Mouse (Mus musculus) neural tube, embryonic 10.5 days (tissue): ENCODE measurements around the gene Zap70.
"Not testable (repeated sequence)": the region's sequence is repeated elsewhere in the genome, so short reads cannot be mapped to it uniquely, and the experiment has no call there.

Experiments used
- DNase-seq: peaks from one replicate; pipeline ENCODE4 v3.0.0-alpha.2; 2017; ENCODE audit warnings: low spot score; ENCODE audit errors: extremely low spot score

Zap70 gene

GRCm38 (mm10) chr1:36772198-36772934 is 10.8 kb downstream of the Zap70 start:
- DNase-seq = no peak

DNA sequence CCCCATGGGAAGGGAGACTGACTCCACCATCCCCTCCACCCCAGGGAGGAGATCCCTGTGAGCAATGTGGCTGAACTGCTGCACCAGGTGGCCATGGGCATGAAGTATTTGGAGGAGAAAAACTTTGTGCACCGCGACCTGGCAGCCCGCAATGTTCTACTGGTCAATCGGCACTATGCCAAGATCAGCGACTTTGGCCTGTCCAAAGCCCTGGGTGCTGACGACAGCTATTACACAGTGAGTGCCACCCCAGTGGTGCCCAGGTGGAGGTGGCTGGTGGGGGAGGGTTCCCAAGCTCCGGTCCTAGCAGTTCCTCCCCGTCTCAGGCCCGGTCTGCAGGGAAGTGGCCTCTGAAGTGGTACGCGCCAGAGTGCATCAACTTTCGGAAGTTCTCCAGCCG is 19.2 kb downstream of the Zap70 start:
- DNase-seq = no peak

DNA sequence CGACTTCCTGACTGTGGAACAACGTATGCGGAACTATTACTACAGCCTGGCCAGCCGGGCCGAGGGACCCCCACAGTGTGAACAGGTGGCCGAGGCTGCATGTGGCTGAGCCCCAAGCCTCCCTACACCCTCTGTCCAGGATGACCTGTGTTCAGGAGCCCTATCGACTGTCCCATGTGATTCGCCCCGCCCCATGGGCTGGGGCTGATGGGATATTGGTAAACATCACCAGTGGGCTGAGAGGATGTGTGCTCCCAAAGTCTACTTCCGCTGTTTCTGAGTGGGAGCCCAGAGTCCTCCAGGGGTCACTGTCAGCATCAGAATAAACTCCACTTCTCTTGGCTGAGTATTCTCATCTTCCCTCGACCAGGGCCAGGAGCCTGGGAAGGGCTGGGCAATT is 20.9 kb downstream of the Zap70 start:
- no peak for DNase-seq

DNA sequence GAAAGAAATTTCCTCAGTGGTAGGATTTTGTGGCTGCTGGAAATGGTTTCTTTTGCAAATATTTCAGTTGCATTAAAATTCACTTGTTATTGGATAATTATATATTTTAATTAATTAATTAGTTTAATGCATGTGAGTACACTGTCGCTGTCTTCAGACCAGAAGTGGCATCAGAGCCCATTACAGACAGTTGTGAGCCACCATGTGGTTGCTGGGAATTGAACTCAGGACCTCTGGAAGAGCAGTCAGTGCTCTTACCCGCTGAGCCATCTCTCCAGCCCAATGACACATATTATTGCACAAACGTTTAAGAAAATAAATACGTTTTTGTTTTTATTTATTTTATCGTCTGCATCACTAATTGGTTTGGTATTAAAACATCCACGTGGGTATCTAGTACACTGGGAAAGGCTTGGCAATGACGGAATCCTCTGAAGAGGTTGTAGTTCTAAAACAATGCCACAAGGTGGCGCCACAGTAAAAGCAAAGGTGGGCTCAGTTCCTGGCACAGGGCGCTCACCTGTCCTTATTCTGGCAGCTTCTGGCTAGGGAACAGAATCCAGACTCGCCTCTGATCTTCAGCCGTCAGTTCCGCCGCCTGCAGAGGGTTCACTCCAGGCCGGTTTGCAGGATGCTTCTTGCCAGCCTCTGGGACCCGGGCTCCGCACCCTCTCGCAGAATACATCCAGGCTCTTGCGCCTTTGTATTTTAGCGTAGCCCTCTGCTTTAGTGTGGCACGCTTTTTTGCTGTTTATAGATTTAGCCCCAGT is 23.0 kb downstream of the Zap70 start:
- peak; percentile 81 for DNase-seq

DNA sequence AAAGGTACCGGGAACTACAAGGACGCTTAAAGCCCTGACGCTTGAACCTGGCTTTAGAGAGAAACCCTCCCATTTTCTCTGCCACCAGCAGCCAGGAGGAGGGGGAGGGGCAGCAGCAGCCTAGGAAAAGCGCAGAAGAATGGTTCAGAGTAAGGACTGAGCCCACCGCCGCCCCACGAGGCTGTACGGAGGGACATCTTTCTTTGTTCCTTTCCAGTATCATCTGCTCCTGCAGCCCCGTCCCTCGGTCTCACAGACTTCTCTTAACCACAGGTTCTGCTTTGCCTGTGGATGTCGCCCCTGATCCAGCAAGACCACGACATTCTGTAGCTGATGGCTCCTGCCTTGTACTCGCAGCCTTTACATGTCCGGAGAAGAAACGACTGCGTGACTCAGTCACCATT is 23.6 kb downstream of the Zap70 start:
- DNase-seq = peak; percentile 50

- DNase-seq = no peak
These were observed 24.8 kb downstream of the Zap70 start for GRCm38 (mm10) chr1:36786377-36786776.

DNA sequence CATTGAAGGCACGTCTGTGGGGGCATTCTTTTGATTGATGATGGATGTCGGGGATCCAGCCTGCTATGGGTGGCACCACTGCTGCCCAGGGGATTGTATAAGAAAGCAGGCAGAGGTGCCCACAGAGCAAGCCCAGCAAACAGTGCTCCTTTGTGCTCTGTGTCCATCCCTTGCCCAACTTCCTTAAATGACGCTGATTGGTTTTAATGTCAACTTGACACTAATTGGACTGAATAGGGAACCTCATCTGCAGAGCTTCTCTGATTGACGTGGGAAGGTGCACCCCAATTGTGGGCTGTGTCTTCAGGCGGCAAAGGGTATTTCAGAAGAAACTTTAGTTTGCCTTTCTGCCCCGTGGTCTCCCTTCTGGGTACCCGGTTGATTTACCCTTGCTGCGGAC is 27.8 kb downstream of the Zap70 start:
- DNase-seq = no peak

- DNase-seq = no peak
These were observed 35.1 kb downstream of the Zap70 start for GRCm38 (mm10) chr1:36796711-36797110.

- DNase-seq = no peak
These were observed 35.9 kb downstream of the Zap70 start for GRCm38 (mm10) chr1:36797481-36797880.

- no peak for DNase-seq
These were observed 38.9 kb downstream of the Zap70 start for GRCm38 (mm10) chr1:36800379-36801011.

DNA sequence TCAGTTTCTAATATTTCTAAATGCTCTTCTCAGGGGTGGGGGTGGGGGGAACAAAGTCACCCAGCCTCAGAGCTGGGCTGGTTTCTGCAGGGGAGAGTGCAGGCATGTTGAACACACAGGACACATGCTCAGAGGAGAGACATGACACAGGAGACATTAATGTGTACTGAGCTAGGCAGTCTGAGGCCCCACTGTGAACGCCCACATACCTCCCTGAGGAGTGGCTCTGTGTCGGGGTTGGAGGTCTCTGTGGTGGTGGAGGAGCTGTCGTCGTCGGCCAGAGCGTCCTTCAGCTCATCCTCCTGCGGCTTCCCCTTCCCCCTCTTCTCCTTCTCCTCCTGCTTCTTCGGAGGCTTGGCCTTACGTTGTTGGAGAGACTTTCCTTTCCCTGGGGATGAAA is 42.7 kb downstream of the Zap70 start:
- DNase-seq = no peak

DNA sequence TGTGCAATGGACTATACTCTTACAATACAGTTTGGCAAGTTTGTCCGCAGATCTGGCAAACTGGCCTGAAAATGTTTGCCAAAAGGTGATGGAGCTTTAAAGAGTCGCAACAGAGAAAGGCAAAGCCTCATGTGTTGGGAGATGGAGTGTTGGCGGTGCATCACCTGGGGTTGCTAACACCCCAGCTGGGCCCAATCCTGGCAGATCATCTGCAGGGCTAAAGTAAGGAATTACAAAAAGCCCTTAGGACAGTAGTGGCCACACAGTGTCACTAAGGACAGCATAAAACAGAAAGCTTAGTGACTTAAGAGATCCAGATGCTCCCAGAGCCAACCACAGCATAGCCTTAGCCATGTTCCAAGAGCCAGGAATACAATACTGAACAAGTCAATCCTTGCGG is 43.2 kb downstream of the Zap70 start:
- DNase-seq = no peak

- no peak for DNase-seq
These were observed 44.7 kb downstream of the Zap70 start for GRCm38 (mm10) chr1:36806181-36806905.

- DNase-seq = no peak
These were observed 45.5 kb downstream of the Zap70 start for GRCm38 (mm10) chr1:36807086-36807485.

- DNase-seq = no peak
These were observed 46.4 kb downstream of the Zap70 start for GRCm38 (mm10) chr1:36807782-36808565.

GRCm38 (mm10) chr1:36811806-36812205 is 50.2 kb downstream of the Zap70 start:
- no peak for DNase-seq

DNA sequence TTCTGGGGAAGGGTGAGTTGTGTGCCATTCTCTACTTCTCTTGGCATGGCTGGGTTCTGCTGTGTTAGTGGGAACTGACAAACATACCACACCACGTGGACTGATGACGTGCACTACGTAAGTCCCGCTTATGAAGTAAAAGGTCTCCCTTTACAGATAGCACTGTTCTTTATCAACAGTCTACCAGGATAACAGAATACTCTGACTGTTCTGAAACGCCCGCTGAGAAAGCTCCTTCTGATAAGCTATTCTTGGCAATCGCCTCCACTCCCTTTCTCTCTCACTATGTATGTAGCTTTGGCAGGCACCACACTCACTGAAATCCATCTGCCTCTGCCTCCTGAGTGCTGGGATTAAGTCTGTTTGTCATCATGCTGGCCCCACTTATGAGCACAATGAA is 51.8 kb downstream of the Zap70 start:
- DNase-seq = no peak

DNA sequence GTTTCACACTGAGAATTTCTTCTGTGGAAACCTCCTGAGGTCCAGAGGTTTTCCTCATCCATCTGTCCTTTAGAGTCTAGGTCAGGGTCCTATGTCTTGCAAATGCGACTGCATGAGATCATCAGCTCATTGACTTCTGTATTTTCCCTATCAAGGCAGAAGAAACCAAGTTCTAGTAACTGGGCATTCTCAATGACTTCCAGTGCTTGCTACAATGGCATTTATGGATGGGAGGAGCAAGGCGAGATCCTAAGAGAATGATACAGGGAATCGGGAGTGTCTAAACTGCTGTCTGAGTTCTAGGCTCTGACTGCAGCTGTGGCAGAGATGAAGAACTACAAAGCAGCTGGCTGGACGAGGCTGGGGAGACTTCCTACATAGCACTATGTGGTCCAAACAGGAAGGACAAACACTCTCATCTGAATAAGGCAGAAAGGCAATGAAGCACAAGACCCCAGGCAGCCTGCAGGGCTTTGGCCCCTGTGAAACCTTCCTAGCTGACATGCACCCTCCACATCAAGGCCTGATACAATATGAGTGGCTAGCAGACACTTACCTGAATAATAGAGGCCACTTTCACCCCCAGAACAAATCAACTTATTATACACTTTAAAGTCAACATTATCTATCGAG is 52.8 kb downstream of the Zap70 start:
- DNase-seq = no peak

DNA sequence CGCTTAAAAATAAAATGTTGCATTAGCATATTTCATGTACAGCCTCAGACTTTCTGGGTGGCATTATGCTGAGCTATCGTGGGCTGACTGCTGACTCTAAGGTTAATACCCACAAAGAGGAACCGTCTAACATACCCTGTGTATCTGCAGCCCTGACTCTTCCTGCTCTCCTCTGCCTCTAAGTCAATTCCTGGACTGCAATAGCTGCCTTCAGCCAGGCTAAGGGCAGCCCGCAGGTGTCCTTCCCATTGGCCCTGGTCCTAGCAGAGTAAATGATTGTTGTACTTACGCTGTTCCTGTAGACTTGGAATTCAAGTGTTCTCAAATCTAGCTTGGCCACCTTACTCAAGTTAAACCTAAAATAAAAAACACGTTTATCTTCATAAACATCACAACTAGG is 53.6 kb downstream of the Zap70 start:
- DNase-seq = no peak

GRCm38 (mm10) chr1:36821918-36822317 is 60.3 kb downstream of the Zap70 start:
- not testable (repeated sequence) for DNase-seq
